Mouse (Mus musculus) cerebellum, adult 8-10 months (tissue): ENCODE results near the gene Adh4.
"Not testable (repeated sequence)": the region's sequence is repeated elsewhere in the genome, so short reads cannot be mapped to it uniquely, and the experiment has no call there.

Experiments used
- DNase-seq: peaks from one replicate; pipeline ENCODE4 v3.0.0; 2022

The Adh4 gene

DNA sequence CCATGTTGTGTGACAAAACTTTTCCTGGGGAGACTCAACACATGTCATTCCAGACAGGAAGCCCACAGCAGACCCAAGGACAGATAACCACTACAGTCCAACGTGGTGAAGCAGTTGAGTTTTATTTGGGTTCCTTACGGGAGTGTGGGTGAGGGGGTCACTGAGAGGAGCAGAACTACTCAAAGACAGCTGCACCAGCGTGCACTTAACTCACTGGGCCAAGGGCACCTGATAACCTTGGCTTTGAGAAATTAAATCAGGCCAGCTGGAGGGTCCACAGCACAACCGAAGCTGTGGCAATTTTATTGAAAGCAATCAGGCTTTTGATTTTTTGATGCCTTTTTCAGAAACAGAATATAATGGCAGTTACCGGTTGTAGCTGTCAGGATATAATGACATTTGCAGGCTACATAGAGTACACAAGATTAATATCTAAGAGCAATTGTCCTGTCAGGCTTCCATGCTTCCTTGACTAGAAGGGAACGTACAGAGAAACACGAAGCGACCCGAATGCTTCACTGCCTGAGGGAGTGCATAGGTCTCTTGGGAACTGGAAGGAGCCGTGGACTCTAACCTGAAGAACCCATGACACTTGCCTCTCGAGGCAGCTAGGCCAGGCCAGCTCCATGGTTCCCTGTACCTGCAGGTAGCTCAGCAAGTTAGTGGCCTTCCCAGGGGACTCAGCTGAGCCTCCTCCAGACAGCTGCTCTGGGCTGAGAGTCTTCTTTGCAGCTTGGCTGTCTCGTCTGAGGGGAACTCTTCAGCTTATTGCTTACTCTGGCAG is 33.0 kb downstream of the Adh4 start:
- DNase-seq: no peak

DNA sequence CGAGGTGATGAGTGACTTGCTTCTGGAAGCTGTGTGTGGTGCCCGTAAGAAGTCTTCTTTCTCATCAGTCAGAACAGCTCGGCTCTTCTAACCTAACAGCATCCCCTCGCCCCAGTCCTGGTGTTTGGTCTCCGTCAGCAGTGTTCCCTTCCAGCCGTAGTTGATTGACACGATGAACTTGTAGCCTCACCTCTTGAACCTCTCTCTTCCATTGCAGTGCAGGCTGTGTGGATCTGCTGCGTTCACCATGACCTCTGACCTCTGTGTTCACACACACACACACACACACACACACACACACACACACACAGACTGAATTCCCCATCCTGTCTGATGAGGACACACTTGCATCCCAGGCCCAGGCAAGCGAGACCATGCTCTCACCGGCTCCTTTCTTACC is 36.9 kb downstream of the Adh4 start:
- no peak for DNase-seq

DNA sequence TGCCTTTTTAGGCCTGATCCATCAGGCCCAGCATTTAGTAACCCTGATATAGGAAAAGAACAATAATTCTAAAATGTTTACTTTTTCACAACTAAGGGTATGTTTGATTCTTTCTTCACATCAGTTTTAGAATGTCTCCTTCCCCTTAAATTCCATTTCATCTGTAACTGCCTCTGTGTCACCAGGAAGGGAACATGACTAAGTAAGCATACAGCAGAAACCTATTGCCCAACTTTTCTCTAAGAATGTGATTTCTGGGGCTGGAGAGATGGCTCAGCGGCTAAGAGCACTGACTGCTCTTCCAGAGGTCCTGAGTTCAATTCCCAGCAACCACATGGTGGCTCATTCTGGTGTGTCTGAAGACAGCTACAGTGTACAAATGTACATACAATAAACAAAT is 39.0 kb downstream of the Adh4 start:
- no peak for DNase-seq

DNA sequence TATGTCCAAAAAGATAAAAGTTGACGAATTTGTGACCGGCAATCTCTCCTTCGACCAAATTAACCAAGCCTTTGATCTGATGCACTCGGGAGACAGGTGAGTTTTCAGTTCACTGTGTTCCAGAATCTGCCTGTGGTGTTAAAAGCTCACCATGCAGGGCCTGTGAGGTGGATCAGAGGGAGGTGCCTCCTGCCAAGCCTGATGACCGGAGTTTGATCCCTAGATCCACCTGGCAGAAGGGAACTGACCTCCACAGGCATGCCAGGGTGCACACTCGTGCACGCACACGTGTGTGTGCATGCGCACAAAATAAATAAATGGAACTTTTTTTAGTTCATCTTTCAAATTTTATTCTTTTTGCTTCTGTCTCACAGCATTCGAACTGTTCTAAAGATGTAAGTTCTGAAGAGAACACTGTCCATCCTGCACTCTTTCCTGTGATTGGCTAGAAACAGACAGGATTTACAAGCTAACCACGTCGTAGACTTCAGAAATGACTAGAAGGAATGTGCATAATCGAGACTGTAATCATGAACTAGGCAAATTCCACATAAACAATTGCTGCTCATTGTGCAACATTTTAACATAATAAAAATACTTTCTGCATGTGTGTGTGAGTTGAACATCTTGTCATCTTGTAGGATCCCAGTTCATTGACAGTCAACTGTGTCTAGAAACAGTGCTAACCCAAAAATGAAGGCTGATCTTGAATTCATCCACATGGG is 39.6 kb downstream of the Adh4 start:
- no peak for DNase-seq

DNA sequence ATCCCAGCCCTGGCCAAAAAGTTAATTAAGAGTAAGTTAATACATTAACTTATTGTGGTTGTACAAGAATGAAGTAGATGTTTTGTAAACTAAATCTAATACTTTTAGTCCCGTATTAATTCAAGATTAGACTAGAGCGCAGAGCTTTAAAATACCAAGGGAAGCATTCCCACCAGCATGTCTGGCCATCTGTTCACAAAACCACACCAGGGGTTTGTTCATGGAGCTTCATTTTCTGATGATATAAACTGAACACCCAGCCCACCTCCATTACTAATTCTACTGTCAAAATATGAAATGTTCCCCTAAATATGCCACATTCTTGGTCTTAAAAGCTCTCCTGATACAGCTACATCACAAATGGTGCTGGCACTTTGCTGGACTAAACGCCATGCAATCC is 43.2 kb downstream of the Adh4 start:
- no peak for DNase-seq

DNA sequence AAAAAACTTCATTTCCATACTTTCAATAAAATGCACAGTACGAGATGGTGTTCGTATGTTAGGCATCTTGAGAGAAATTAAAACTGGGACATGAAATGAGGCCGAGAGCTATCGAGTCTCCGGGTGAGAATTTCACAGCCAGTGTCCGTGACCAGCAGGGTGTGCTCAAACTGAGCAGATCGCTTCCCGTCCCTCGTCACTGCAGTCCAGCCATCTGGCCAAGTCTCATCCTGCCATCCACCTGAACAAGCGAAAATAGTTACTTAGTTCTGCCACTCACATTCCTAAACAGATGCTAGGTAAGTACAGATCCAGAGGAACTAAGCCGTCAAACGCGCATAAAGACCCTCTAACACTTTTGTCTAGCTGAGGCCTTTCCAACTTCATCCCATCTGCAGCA is 45.0 kb downstream of the Adh4 start:
- peak; percentile 67 for DNase-seq

DNA sequence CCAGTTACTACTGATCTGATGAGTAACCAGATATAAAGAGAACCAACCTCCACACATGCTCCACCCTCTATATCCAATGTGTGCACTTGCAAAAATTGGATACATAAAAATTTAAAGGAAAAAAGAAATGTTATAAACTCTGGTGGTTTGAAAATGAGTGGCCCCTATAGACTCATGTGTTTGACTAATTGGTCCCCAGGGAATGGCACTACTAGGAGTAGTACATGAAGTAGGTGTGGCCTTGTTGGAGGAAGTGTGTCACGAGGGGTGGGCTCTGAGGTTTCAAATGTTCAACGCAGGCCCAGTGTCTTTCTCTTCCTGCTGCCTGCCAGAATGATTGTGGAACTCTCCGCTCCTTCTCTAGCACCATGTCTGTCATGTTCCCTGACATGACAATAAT is 46.6 kb downstream of the Adh4 start:
- no peak for DNase-seq

DNA sequence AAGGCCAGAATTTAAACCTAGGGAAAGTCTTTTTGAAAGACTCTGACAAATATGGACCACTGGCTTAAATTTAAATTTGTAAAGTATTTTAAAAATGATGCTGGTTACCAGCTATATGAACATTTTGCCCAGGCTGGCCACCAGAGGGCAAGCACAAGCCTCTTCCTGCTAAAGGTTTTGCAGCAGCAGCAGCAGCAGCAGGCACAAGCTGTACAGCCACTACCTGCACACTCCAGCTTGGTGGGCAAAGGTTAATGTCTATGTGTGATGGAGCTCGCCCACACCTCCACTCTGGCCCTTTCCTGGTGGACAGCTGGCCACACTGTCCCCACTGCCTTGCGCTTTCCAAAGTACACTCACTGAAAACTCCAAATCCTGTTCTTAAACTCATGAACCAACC is 47.9 kb downstream of the Adh4 start:
- DNase-seq: no peak

DNA sequence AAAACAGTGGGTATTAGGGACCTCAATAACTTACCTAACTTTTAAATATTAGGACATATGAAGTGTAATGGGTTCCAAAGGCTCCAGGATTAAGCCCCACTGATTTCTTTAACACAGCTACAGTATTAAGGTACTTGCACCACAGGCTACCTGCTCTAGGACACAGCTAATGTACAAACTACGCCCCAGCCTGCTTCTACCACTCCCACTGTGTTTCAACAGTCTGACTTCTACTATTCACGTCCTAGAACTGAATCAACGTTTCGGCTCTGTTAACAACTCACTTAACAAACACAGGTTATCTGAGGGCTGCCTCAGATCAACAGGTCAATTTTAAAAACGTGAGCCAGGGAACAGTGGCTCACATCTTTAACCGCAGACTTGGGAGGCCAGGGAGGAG is 48.5 kb downstream of the Adh4 start:
- no peak for DNase-seq

DNA sequence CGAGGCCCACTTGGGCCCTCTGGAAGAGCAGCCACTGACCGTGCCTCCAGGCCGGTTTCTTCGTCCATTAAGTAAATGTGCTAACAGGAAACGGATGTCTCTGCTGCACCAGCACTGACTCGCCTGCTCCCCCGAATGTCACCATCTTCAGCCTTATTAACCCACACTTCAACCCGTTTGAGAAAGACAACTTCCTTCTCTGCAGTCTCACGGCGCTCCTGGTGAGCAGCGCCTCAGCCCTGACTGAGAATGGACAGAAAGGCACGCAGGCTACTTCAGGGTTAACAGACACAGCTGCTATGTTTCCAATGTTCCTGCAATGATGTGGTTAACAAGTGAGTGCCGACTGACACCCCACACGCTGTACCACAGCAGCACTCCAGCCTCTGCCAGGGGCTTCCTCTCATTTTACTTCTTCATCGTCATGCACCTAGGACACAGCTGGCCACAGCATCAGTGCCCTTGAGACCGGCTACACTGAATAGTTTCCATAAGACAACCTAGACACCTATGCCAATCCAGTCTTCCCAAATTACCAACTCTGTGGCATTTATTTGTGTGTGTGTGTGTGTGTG is 49.4 kb downstream of the Adh4 start:
- DNase-seq: no peak

DNA sequence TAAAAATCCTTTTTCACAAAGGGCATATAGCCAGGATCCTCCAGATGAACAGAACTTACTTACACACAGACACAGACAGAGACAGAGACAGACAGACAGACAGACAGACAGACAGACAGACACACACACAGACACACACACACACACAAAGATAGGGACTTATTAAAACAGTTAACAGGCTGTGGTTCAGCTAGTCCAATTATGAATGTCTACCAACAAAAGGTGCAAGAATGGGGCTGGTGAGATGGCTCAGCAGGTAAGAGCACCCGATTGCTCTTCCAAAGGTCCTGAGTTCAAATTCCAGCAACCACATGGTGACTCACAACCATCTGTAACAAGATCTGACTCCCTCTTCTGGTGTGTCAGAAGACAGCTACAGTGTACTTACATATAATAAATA is 51.4 kb downstream of the Adh4 start:
- DNase-seq: not testable (repeated sequence)

DNA sequence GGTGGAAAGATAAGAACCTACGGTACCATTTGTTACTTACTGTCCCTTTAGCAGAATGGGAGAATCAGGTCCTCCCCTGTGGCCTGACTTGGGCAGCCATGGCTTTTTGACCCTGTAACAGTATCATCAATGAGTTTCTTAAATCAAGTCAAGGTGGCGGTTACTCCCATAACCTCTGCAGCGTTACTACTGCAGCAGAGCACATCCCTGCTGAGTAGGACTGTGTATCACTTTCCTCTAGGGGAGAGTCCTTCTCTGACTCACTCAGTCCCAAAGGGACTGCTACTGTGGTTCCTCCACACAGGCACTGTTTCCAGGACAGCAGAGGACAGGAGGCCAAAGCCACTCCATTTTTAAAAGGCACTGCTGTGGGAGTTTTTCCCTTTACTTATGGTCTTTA is 55.8 kb downstream of the Adh4 start:
- no peak for DNase-seq

DNA sequence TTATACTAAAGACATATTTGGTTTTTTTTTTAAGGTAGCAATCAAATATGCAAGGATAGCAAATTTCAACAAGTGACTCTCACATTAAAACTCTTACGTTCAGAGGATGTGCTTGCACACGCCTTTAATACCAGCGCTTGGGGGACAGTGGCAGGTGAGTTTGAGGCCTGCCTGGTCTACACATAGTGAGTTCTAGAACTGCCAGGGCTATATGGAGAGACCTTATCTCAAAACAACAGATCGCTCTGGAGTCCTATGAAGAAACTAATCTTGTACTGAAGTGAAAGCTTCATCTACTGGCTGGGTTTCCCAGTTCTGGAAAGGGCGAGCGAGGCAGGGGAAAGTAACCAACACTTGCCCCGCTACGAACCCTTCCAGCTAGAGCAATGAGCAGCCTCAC is 64.2 kb downstream of the Adh4 start:
- DNase-seq: no peak
